Mouse (Mus musculus) bone marrow macrophage, adult 2 months (primary cell): ENCODE data around the gene Kcnk5.

ENCODE experiments used
- CTCF ChIP-seq: IDR thresholded peaks from 2 replicates; pipeline ENCODE4 v1.5.1; 2012; ENCODE audit warnings: low read depth, mild to moderate bottlenecking, low read length, moderate library complexity
- POLR2A ChIP-seq: IDR thresholded peaks from 2 replicates; pipeline ENCODE4 v1.6.1; 2012; ENCODE audit warnings: mild to moderate bottlenecking, low read depth, low read length, borderline replicate concordance

- no peak for TF ChIP-seq POLR2A
- no peak for TF ChIP-seq CTCF
These were observed 35.1 kb upstream of the Kcnk5 start for GRCm38 (mm10) chr14:20216561-20217298.
